Mouse (Mus musculus) layer of hippocampus, adult 8-10 months (tissue): ENCODE data around the gene Bank1. TPM values are rescaled to one million over a fixed set of nuclear protein-coding genes. Genes with fewer than 3 reads are reported as not detected.

Experiments
- DNase-seq, 2 experiments: peaks; one replicate each; pipeline ENCODE4 v3.0.0; 2022; ENCODE audit warnings: low spot score in 2 of 2
- total RNA-seq, 4 experiments: library from RNA; stranded (reverse); gene quantifications; 2 replicates each; pipeline ENCODE4 v1.2.4; 2022

Gene Bank1
- total RNA-seq, 4 experiments from 2014 or later, result 1.3 to 1.7 (median 1.5) TPM

DNA sequence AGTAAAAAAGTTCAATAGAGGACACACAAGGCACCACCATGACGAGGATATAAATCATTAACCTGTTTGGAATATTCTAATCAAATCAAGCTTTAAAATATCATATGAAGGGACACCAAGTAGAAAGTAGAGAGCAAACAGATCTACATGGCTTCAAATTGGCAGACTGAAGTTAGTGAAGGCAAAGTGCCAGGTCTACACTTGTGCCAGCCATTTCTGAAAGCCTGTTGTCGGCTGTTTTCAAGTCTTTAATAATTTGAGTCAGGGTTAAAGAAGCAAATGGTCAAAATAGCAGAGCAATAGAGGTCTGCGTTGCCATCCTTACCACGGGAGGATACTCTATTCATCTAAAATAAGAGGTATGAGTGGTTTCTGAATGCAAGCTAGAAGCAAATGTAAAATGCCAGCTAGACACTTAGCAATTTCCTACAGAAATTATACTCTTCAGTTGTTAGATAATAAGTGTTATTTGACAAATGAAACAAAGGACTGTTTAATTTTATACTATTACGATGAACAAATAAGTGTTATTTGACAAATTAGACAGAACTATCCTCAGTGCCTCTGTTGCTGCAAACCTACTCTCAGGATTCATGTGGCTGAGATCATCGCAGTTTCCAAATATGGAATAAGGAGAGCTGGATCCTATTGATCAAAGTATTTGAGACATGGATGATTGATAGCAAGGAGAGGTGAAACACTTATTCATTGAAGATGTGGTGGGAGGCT, 216.3 kb downstream of the Bank1 start:
- peak in 1 of 2 experiments; percentile 39 for DNase-seq

DNA sequence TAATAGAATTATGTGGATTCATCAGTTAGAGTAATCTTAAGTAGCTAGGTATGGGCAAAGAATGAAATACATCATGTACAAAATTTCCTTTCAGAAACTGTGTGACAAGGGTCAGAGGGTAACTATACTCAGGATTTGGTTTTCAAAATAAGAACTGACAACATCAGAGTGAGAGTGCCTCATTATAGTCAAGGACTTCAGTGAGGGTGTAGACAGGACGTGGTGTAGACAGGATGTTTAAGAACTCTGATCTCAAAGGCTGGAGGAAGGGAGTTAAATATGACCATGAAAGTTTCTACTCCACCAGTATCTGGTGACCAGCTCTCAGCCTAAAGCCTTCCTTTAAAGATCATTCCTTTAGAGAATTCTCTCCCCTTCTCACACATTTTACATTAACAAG, 219.4 kb downstream of the Bank1 start:
- no peak for DNase-seq

GRCm38 (mm10) chr3:136103339-136103738, 222.5 kb downstream of the Bank1 start:
- DNase-seq, result no peak

GRCm38 (mm10) chr3:136100973-136101500, 224.8 kb downstream of the Bank1 start:
- no peak for DNase-seq

DNA sequence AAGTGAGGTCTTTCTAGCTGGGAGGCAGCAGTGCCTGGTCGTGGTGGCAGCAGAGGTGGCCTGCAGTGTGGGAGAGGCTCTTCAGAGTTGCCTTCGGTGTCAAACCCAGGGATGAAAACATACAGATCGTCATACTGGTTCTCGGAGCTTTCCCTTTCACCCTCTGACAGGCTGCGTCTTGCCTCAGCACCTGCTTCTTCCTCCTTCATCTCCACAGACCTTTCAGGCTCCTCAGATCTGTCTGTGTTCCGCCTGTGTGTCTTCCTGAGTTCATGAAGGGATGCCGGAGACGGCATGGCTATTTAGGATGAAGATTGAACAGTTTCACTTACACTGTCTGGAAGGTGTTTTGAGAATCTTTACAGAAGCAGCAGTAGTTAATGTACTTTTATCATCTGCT, 225.6 kb downstream of the Bank1 start:
- DNase-seq, result no peak

DNA sequence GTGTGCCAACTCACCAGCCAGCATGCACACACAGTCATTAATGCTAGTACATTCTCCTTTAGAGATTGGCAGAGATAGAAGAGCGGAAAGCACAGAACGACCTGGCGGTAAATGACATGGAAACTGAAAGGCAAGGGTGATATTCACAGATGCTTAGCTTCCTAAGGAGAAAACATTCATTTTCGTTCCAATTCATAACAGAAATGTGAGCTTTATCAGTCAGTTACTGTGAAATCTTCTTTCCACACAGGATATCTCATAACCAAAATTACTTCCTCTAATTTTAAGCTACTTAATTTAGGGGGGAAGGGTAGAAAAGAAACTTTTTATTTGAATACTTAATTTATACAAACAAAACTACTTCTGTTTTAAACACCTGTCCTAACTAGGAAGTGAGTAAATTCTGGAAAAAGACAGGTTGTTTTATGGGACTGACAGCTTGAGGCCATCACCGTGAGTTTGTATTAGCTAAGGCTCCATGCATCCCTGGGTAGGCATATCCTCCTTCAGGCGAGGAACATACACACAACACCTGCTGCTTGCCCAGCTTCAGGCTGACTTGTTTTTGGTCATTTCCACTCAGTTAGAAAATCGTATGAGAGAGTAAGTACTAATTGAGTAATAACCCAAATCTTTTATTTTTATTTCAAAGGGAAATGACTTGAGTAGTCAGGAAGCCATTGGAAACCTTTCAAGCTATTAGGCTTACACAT, 238.8 kb downstream of the Bank1 start:
- no peak for DNase-seq

- DNase-seq, result no peak
Measured at GRCm38 (mm10) chr3:136086431-136086830, 239.4 kb downstream of the Bank1 start.

DNA sequence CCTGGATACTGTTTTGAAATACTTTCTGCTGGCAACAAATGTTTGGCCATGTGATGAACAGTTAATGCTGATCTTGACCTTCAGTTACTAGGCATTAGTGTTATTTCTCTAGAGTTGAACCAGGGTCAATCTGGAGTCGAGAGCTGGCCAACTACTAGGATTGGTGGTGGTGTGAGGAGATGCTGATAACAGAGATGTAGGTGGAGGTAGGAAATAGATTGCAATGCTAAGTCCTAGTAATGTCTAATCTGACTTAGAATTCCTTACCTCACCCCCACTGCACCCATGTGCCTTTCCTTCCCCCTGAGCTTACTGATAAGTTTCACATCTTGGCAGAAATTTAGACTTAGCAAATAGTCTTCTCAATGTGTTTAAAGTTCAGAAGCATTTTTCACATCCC, 240.8 kb downstream of the Bank1 start:
- no peak for DNase-seq

DNA sequence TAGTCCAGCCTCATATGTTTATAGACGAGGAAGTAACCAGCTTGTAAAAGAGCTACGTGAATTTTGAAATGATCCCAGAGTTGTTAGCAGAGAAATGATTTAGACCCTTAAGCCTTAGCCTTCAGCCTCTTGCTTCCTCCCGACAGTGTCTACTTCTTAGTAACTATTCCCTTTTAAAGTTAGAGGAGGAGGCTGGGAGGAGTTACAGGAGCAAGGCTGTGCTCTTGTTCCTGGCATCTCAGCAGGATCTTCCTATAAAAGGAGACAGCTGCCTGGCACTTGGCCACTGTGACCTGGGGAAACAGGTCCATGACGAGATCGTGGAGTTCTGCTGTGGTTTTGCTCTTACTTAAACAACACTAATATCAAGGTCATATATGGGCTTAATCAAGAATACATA, 241.8 kb downstream of the Bank1 start:
- no peak for DNase-seq

GRCm38 (mm10) chr3:136081264-136081663, 244.6 kb downstream of the Bank1 start:
- no peak for DNase-seq

GRCm38 (mm10) chr3:136078535-136078934, 247.3 kb downstream of the Bank1 start:
- DNase-seq, result no peak

GRCm38 (mm10) chr3:136070394-136070793, 255.5 kb downstream of the Bank1 start:
- no peak for DNase-seq

DNA sequence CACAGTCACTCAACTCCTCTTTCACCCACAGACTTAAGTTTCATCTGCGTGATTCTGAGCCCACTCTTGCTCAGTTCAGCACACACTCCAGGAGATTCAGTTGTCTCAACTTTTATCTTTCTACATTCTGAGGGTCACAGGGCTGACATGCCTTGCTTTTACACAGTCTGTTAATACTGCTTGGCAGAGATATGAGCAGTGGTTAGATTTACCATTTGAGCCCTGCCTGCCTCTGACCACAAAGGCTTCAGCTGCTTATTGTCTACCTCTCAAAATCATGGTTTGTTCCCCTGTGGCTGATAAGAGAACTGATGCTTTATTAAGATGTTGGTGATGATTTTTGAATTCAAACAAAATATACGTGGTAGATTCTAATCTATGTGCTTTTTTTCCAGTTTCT, 264.0 kb downstream of the Bank1 start:
- no peak for DNase-seq

DNA sequence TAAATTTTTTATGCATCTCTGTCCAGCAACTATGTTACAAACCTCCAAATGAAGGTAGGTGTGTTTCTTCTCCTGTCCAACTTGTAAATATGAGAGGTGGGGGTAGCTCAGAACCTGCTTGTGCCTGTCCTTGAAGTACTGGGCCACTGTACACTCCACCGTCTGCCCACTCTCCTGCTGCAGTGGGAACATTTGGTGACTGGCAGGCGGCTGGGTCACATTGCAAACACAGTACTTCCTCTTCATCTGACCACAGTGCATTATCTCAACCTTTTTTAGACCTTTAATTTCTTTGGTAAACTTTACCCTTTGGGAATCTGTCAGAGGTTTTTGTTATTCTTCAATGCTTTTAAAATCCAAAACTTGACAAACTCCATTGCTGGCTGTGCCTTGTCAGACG, 275.2 kb downstream of the Bank1 start:
- no peak for DNase-seq

DNA sequence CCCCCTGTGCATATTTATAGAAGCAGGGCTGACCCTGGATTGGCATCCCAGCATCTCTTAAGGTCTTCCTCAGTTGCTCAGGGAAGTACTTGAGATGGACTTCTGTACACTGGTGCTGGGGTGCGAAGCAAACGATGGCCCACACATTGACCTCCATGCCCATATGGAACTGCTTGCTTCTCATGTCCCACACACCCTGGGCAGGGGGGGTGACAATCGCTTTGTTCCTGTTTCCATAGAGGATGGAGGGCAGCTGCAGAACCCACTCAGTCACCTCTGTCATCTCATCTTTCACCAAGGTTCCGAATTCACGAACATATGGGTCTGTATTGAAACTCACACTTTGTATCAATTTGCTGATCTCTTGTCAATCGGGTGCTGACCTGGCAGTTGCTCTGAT, 275.7 kb downstream of the Bank1 start:
- no peak for DNase-seq

DNA sequence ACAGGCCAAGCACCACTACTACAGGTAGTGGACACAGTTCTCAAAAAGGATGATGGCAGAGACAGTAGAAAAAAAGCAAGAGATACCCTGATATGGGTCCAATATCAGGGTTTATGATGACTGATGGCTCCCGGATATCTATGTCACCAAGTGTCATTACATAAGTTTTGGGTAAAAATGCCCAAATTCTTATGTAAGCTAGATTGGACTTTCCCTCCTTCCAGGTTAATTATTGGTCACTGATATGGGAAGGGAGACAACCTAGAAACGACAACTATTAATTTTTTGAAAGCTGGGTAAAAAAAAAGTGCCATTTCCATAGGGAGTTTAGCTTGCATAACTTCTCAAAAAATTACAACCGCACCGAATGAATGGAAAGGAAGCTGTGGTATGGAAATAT, 277.8 kb downstream of the Bank1 start:
- no peak for DNase-seq

GRCm38 (mm10) chr3:136045381-136045780, 280.5 kb downstream of the Bank1 start:
- no peak for DNase-seq

- DNase-seq, result no peak
Measured at GRCm38 (mm10) chr3:136040041-136040440, 285.8 kb downstream of the Bank1 start.

GRCm38 (mm10) chr3:136039446-136039845, 286.4 kb downstream of the Bank1 start:
- DNase-seq, result peak; percentile 41 to 47

GRCm38 (mm10) chr3:136037254-136037653, 288.6 kb downstream of the Bank1 start:
- DNase-seq, result no peak

DNA sequence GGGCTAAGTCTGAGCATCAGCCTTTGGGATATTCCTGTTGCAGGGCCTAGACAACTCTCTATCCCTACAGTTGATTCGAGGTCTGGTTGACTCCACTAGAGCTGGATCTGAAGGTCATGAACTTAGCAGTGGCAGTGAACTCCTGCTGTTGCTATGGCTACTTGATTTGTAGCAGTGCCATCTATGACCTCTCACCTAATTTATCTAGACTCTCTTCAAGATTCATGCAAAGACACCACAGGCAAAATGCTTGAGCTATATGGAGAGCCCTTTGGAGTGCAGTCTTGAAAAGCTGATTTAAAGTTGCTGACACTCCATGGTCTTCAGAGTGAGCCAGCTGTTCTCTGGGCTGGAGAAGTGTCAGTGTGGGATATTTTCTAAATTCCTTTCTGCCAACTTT, 290.1 kb downstream of the Bank1 start:
- no peak for DNase-seq

- DNase-seq, result peak; percentile 17 to 34
Measured at GRCm38 (mm10) chr3:136024876-136025275, 301.0 kb downstream of the Bank1 start.

- no peak for DNase-seq
Measured at GRCm38 (mm10) chr3:136017517-136017916, 308.3 kb downstream of the Bank1 start.
